Mouse (Mus musculus) lung, postnatal 0 days (tissue): ENCODE measurements around the gene Gm10153.
"Not testable (repeated sequence)": the region's sequence is repeated elsewhere in the genome, so short reads cannot be mapped to it uniquely, and the experiment has no call there.

Experiments
- CTCF ChIP-seq: IDR thresholded peaks from 2 replicates; pipeline ENCODE4 v1.5.1; 2016; ENCODE audit warnings: antibody characterized with exemption, mild to moderate bottlenecking
- EP300 ChIP-seq: IDR thresholded peaks from 2 replicates; pipeline ENCODE4 v1.6.1; 2016; ENCODE audit warnings: antibody characterized with exemption, mild to moderate bottlenecking, control low read depth

GRCm38 (mm10) chr7:142206891-142207290 is 16.7 kb upstream of the Gm10153 start:
- TF ChIP-seq CTCF, EP300: not testable (repeated sequence)
